Mouse (Mus musculus) heart, embryonic 13.5 days (tissue): ENCODE measurements around the gene Grap2. TPM values are rescaled to one million over a fixed set of nuclear protein-coding genes. Genes with fewer than 3 reads are reported as not detected.
A peak's percentile ranks its signal among the peaks of the same experiment; 100 is the strongest.

Source experiments
- ATAC-seq: fragments of 200-750 bp; cut with Nextera tagmentation; 2 replicates; pipeline ENCODE4 v1.8.0; 2017; ENCODE audit warnings: moderate TSS enrichment; ENCODE audit not compliant: insufficient number of reproducible peaks, low FRiP score, low TSS enrichment; ENCODE audit errors: extremely low read depth
- H3K27ac ChIP-seq: fragments of 300-500 bp; sonication (generic); replicated peaks from 2 replicates; pipeline ENCODE4 v1.5.1; 2015; ENCODE audit warnings: moderate library complexity, mild to moderate bottlenecking, inconsistent platforms
- H3K27me3 ChIP-seq: fragments of 300-500 bp; sonication (generic); replicated peaks from 2 replicates; pipeline ENCODE4 v1.6.1; 2015; ENCODE audit warnings: mild to moderate bottlenecking, inconsistent platforms
- H3K36me3 ChIP-seq: fragments of 300-500 bp; sonication (generic); 2 replicates; pipeline ENCODE4 v1.6.1; 2015; ENCODE audit warnings: mild to moderate bottlenecking, inconsistent platforms
- H3K4me1 ChIP-seq: fragments of 300-500 bp; sonication (generic); 2 replicates; pipeline ENCODE4 v1.6.1; 2015; ENCODE audit warnings: inconsistent platforms
- H3K4me2 ChIP-seq: fragments of 300-500 bp; sonication (generic); 2 replicates; pipeline ENCODE4 v1.6.1; 2015; ENCODE audit warnings: inconsistent platforms, mild to moderate bottlenecking, moderate library complexity
- H3K4me3 ChIP-seq: fragments of 300-500 bp; sonication (generic); 2 replicates; pipeline ENCODE4 v1.5.1; 2015; ENCODE audit warnings: moderate library complexity, mild to moderate bottlenecking, inconsistent platforms
- H3K9ac ChIP-seq: fragments of 300-500 bp; sonication (generic); 2 replicates; pipeline ENCODE4 v1.6.1; 2015; ENCODE audit warnings: inconsistent platforms, mild to moderate bottlenecking, moderate library complexity
- H3K9me3 ChIP-seq: fragments of 300-500 bp; sonication (generic); 2 replicates; pipeline ENCODE4 v1.6.1; 2016; ENCODE audit warnings: inconsistent platforms
- WGBS: fragments of 180-500 bp; shearing (Covaris S2); methylation state at CpG from one replicate; pipeline ENCODE4 v1.1.7; 2015; ENCODE audit warnings: mixed read lengths; 5-methylcytosine and 5-hydroxymethylcytosine counted together
- polyA plus RNA-seq: library from polyadenylated mRNA; unstranded; fragments of >200 nt; fragmentation: Nextera tagmentation; extraction: Ambion mirVana; gene quantifications from 2 replicates; pipeline ENCODE4 v1.2.1, GENCODE M21; 2015

Grap2 gene
- polyA plus RNA-seq, 1 experiment from 2014 or later = 8.8 TPM

- Histone ChIP-seq H3K27ac (no peak overlapping the region), H3K4me3 (no peak overlapping the region), H3K36me3 (no peaks in the 10 kb centered on the region), H3K27me3 (peaks cover 9% of the 10 kb centered on the region; the same call in 1 of the 2 replicates), H3K9ac (no peak overlapping the region), H3K4me1 (peaks cover 7% of the 10 kb centered on the region; the same call in 1 of the 2 replicates), H3K4me2 (no peak overlapping the region), H3K9me3 (no peaks in the 10 kb centered on the region)
- WGBS = 85% methylated on average over 6 of the region's 6 CpGs
- no peak for ATAC-seq
These were observed 17.3 kb upstream of the Grap2 start for GRCm38 (mm10) chr15:80554860-80555822.

DNA sequence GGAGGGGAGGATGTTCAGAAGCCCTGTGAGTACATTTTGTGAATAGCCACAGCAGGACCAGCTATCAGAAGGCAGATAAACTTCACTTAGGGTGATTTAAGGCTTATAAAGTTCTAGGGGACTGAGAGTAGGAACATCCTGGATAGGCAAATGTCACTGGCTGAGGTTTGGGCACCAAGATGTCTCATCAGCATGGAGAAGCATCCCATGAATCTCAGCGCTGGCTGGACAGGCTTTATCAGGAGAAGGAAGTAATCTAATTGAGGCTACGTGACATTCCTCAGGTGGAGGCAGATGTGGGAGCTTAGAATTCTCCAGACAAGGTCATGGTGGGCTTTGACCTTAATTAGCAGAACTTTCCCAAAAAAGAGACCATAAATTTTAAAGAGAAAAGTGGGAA, 16.4 kb upstream of the Grap2 start:
- Histone ChIP-seq H3K9ac (no peak overlapping the region), H3K36me3 (no peaks in the 10 kb centered on the region), H3K27me3 (peaks cover 9% of the 10 kb centered on the region; the same call in 1 of the 2 replicates), H3K4me1 (peaks cover 12% of the 10 kb centered on the region), H3K27ac (no peak overlapping the region), H3K4me3 (no peak overlapping the region), H3K4me2 (no peak overlapping the region), H3K9me3 (no peaks in the 10 kb centered on the region)
- no peak for ATAC-seq
- 27% methylated on average over 2 of the region's 2 CpGs for WGBS

DNA sequence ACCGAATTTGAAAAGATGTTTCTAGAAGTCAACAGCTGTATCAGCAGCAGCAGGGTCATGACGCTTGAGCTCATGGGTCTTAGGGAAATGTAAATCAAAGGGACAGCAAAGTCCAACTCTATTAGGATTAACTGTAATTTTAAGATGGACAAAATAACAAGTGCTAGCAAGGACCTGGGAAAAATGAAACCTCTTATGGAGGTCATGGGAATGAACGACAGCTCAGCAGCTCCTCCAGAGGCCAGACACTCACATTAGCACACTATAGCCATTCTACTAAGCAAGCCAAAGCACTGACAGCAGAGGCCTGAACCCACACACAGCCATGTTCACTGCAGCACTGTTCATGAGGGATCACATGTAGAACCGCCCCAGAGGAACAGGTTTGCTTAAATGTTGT, 14.6 kb upstream of the Grap2 start:
- peaks cover 16% of the 10 kb centered on the region for H3K4me1 ChIP-seq
- ATAC-seq = no peak
- H3K36me3 ChIP-seq = no peaks in the 10 kb centered on the region
- H3K9me3 ChIP-seq = no peaks in the 10 kb centered on the region
- peaks cover 9% of the 10 kb centered on the region for H3K27me3 ChIP-seq
- H3K4me2 ChIP-seq = no peak overlapping the region
- no peak overlapping the region for H3K9ac ChIP-seq
- no peak overlapping the region for H3K27ac ChIP-seq
- 70% methylated on average over 4 of the region's 4 CpGs for WGBS
- no peak overlapping the region for H3K4me3 ChIP-seq

DNA sequence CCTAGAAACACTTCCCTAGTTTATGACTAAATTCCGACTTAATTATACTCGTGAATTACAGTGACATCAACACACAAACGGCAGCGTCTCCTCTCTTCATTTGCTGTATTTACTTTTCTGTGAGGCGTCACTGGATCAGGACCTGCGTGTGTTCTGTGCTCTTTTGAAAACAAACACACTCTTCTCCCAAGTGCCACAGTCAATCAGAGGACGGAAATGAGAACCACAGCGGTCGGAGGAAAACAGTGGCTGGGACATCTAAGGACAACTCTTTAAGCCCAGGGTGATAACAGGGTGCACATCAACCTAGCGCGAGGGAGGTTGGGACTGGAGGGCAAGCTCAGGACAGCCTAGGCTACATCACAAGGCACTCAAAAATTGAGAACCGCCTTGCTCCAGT, 12.9 kb upstream of the Grap2 start:
- Histone ChIP-seq H3K9ac (no peak overlapping the region), H3K9me3 (no peaks in the 10 kb centered on the region), H3K27me3 (peaks cover 13% of the 10 kb centered on the region), H3K4me2 (0 out of 2 replicates have a peak overlapping the region, but pooled peaks have one; percentile 9), H3K4me3 (no peak overlapping the region), H3K4me1 (peaks cover 16% of the 10 kb centered on the region), H3K27ac (no peak overlapping the region), H3K36me3 (no peaks in the 10 kb centered on the region)
- no peak for ATAC-seq
- 34% methylated on average over 12 of the region's 12 CpGs for WGBS

DNA sequence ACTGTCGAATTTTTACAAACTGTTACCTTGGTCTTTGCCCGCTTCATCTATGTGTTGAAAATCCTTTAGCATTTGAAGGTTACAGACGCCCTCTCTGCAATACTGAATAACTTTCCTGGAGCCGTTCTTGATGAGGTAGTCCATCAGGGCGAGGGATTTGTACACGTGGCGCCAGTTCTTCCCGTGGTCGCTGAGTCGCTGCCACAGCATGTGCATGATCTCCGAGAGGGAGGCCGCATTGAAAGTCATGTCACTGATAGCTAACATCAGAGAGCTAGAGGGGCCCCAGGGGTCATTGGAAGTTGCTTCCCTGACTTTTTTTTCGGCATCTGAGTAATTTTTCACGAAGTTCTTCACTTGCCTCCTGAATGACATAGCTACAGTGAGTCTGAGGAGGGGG, 12.4 kb upstream of the Grap2 start:
- Histone ChIP-seq H3K9me3 (no peaks in the 10 kb centered on the region), H3K4me2 (0 out of 2 replicates have a peak overlapping the region, but pooled peaks have one; percentile 9), H3K4me1 (peaks cover 16% of the 10 kb centered on the region), H3K9ac (no peak overlapping the region), H3K27me3 (peaks cover 16% of the 10 kb centered on the region), H3K36me3 (no peaks in the 10 kb centered on the region), H3K27ac (no peak overlapping the region), H3K4me3 (no peak overlapping the region)
- WGBS = 28% methylated on average over 14 of the region's 14 CpGs
- ATAC-seq = no peak

- Histone ChIP-seq H3K4me3 (no peak overlapping the region), H3K9ac (no peak overlapping the region), H3K4me1 (peaks cover 16% of the 10 kb centered on the region), H3K4me2 (no peak overlapping the region), H3K27me3 (peaks cover 24% of the 10 kb centered on the region), H3K9me3 (no peaks in the 10 kb centered on the region), H3K27ac (no peak overlapping the region), H3K36me3 (no peaks in the 10 kb centered on the region)
- ATAC-seq = no peak
- WGBS = 47% methylated on average over 15 of the region's 15 CpGs
These were observed 11.5 kb upstream of the Grap2 start for GRCm38 (mm10) chr15:80560646-80561580.

- peaks cover 38% of the 10 kb centered on the region for H3K27me3 ChIP-seq
- no peak overlapping the region for H3K4me2 ChIP-seq
- peaks cover 16% of the 10 kb centered on the region for H3K4me1 ChIP-seq
- H3K4me3 ChIP-seq = no peak overlapping the region
- no peak for ATAC-seq
- H3K36me3 ChIP-seq = no peaks in the 10 kb centered on the region
- no peak overlapping the region for H3K9ac ChIP-seq
- WGBS = 68% methylated on average over 3 of the region's 3 CpGs
- H3K9me3 ChIP-seq = no peaks in the 10 kb centered on the region
- H3K27ac ChIP-seq = no peak overlapping the region
These were observed 9.9 kb upstream of the Grap2 start for GRCm38 (mm10) chr15:80562446-80562845.

DNA sequence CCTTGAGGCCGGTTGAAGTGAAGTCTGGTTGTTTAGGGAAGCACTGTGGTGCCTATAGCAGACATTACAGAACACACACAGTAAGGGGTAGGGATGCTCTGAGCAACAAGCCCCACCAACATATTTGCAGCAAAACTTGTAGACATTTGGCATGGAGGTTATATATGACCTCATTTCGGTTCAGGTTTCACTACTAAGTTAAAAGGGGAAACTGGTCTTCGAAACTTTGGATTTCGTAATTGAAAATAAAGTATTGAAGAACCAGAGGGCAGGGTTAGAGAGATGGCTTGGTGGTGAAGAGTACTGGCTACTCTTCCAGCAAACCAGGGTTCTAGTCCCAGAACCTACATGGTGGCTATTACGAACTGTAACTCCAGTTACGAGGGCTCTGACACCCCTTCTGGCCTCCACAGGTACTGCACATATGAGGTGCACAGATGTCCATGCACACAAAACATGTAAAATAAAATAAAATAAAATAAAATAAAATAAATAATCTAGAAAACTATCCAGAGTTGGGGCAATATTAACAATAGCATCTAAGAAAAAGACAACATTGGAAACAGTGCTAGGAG, 8.7 kb upstream of the Grap2 start:
- no peak overlapping the region for H3K4me3 ChIP-seq
- no peak for ATAC-seq
- no peak overlapping the region for H3K27ac ChIP-seq
- peaks cover 16% of the 10 kb centered on the region for H3K4me1 ChIP-seq
- no peak overlapping the region for H3K9ac ChIP-seq
- peaks cover 50% of the 10 kb centered on the region for H3K27me3 ChIP-seq
- H3K4me2 ChIP-seq = no peak overlapping the region
- no peaks in the 10 kb centered on the region for H3K9me3 ChIP-seq
- no peaks in the 10 kb centered on the region for H3K36me3 ChIP-seq
- 90% methylated on average over 6 of the region's 6 CpGs for WGBS

GRCm38 (mm10) chr15:80565106-80565665, 7.2 kb upstream of the Grap2 start, which contains the start of gene Enthd1:
Gene Enthd1 (minus strand): TSS chr15:80565156.
- Histone ChIP-seq H3K9me3 (no peaks in the 10 kb centered on the region), H3K27me3 (peaks cover 54% of the 10 kb centered on the region), H3K4me3 (no peak within 1 kb of the TSS), H3K4me1 (peaks cover 8% of the 10 kb centered on the region), H3K4me2 (no peak within 1 kb of the TSS), H3K27ac (no peak within 1 kb of the TSS), H3K9ac (no peak within 1 kb of the TSS), H3K36me3 (no peaks in the 10 kb centered on the region)
- ATAC-seq = no peak
- 76% methylated on average over 19 of the region's 19 CpGs for WGBS

DNA sequence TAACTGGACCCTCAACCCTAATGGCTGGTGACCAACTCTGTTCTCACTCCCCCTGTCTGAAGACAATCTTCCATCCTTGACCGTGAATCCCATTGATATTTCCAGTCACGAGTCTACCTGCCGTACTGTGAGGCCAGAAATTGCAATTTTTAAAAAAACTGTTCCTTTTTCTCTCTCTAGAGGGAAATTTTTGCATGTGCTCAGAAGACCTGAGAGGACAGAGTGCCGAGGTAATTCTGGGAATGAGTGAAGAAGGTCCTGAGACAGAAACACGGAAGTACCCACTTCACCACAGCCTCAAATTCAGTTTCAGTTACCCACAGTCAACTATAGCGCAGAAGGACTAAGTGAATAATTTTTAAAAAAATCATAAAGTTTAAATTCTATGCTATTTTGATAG, 5.7 kb upstream of the Grap2 start:
- H3K4me1 ChIP-seq = no peaks in the 10 kb centered on the region
- H3K27me3 ChIP-seq = peaks cover 69% of the 10 kb centered on the region
- no peak for ATAC-seq
- no peaks in the 10 kb centered on the region for H3K9me3 ChIP-seq
- no peaks in the 10 kb centered on the region for H3K36me3 ChIP-seq
- H3K4me2 ChIP-seq = no peak overlapping the region
- no peak overlapping the region for H3K9ac ChIP-seq
- no peak overlapping the region for H3K27ac ChIP-seq
- H3K4me3 ChIP-seq = no peak overlapping the region
- WGBS = 84% methylated on average over 6 of the region's 6 CpGs

DNA sequence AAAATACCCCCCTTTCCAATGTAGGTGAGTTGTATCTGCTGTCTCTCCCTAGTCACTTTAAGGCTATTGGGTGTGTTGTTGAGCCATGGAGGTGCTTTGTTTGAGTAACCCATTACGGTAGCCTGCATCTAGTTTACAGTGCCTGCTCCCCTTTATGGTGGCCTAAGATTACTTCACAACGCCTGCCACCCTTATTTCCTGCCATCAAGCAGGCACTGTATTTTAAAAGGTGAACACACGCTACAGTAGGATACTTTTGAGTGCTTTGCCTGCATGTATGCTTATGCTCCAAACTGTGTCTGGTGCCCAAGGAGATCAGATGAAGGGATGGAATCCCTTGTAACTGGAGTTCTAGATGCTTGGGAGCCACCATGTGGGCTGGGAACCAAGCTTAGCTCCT, 5.3 kb upstream of the Grap2 start:
- WGBS = 81% methylated on average over 3 of the region's 3 CpGs
- Histone ChIP-seq H3K9ac (no peak overlapping the region), H3K4me1 (no peaks in the 10 kb centered on the region), H3K36me3 (no peaks in the 10 kb centered on the region), H3K4me3 (no peak overlapping the region), H3K27me3 (peaks cover 74% of the 10 kb centered on the region), H3K4me2 (no peak overlapping the region), H3K27ac (no peak overlapping the region), H3K9me3 (no peaks in the 10 kb centered on the region)
- ATAC-seq = no peak
